Mouse (Mus musculus) c-Kit-positive CD71-positive TER-119-positive erythroid progenitor cells, embryonic 14.5 days (primary cell): ENCODE data around the gene Zfp335.
"Not testable (repeated sequence)": the region's sequence is repeated elsewhere in the genome, so short reads cannot be mapped to it uniquely, and the experiment has no call there.

Experiments
- DNase-seq: peaks from one replicate; pipeline ENCODE4 v3.0.0-alpha.2; 2013; ENCODE audit warnings: low spot score

Gene Zfp335

GRCm38 (mm10) chr2:164892696-164893216 lies 18.8 kb downstream of the Zfp335 start:
- no peak for DNase-seq

DNA sequence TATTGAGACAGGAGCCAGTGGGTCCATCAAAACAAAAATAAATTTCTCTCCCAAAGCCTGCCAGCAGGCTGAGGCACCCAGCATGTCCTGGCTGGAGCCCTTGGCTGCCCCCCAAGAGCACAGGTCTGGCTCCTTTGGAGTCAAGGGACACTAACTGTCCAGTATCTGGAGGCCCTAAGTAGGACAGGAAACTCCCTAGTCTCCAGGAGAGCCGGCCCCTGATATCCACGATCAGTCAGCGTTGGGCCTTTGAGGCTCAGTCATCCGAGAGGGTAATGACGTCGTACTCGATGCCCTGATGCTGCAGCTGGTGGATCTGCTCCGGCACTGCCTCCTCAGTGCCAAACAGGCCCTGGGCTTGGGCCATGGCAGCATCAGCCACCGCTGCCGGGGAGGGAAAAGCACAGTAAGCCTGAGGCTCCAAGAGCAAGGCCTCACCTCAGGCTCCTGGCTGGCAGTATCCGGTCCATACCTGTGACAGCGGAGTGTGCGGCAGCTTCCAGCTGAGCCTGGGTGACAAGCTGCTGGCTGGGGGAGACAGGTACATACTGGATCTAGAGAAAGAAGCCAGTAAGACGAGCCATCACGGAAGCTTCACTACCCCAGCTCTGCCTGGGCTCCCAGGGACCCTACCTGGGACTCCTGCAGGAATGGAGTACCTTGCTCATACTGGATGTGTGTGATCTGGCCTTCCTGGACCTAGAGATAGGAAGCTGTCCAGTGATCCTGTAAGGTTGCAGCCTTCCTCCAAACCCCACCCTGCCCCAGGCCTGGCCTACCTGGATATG lies 19.5 kb downstream of the Zfp335 start:
- DNase-seq = no peak

GRCm38 (mm10) chr2:164891056-164891834 lies 20.3 kb downstream of the Zfp335 start:
- no peak for DNase-seq

DNA sequence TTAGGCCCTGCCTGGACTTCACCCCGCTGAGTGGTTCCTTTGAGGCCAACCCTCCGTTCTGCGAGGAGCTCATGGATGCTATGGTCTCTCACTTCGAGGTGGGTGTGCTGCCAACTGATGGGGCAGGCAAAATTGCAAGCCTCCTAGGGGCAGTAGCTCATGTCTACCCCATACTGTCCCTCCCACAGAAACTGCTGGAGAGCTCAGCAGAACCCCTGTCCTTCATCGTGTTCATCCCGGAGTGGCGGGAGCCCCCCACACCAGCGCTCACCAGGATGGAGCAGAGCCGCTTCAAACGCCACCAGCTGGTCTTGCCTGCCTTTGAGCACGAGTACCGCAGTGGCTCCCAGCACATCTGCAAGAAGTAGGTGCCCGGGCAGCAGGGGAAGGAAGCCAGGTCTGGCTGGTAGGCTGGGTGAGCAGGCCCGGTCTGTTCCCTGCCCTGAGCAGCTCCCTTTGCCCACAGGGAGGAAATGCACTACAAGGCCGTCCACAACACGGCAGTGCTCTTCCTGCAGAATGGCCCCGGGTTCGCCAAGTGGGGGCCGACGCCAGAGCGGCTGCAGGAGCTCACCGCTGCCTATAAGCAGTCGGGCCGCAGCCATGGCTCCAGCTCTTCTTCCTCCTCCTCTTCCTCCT lies 21.0 kb downstream of the Zfp335 start:
- DNase-seq = no peak

DNA sequence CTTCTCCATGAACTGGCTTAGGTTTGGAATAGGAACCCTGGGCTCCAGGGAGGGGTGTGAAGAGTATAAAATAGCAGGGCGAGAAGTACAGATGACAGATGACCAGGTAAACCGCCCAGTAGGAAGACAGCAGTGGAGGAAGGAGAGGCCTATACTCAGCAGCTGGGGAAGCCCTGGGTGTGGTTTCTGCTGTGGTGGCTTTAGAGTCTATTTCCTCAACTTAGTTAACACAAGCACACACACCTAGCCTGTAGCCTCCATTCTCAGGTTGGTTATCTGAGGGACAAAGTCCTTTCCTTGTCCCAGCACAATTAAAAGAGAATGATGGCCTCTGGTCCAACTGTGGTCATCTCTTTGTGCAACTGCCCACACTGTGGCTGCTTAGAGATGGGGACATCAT lies 21.6 kb downstream of the Zfp335 start:
- DNase-seq = no peak

GRCm38 (mm10) chr2:164888996-164889395 lies 22.6 kb downstream of the Zfp335 start:
- DNase-seq = no peak

GRCm38 (mm10) chr2:164886617-164887016 lies 24.9 kb downstream of the Zfp335 start:
- DNase-seq = no peak

DNA sequence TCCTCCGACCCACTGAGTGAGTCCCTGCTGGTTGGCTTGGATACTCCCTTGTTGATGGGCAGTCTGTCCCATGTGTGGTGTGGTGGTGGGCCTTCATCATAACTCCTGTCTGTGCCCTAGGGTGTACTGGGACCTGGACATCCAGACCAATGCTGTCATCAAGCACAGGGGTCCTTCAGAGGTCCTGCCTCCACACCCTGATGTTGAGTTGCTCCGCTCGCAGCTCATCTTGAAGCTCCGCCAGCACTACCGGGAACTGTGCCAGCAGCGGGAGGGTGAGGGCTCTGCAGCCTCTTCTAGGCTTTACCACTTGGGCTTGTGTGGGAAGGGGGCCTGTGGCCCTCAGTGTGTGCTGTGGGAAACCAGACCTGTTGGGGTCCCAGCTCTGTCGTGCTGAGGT lies 25.8 kb downstream of the Zfp335 start:
- no peak for DNase-seq

GRCm38 (mm10) chr2:164882619-164883018 lies 28.9 kb downstream of the Zfp335 start:
- DNase-seq = no peak

DNA sequence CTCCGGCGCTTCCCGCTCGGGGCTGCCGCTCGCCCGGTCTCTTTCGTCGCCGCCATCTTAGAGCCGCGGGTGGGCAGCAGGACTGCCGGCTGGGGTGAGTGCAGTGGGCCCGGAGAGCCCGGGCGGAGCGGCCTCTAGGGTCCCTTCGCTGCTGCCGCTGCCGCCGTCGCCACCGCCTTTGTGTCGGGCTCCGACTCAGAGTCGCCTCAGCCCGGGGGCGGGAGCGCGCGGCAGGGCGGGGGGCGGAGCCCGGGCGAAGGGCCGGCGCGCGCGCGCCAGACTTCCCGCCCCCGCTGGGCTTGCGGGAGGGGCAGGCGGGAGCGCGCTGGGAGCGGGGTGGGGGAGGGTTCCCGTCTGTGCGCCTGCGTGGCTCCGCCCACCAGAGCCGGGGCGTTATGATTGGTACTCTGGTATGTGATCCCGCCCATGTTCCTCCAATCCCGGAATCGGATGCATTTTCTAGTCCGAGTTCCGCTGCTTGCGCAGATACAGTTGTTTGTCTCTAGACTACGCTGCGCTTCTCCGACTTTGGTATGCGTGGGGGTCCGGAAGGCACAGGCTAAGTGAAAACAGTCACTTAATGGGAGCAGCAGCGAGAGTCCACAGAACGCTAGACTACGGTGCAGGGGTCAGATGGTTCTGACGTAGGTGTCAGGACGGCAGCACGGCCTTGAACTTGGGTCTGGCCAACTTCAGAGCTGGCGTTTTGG lies 31.8 kb downstream of the Zfp335 start:
- DNase-seq = peak; percentile 96

GRCm38 (mm10) chr2:164879228-164879567 lies 32.4 kb downstream of the Zfp335 start, which contains the start of gene Pcif1:
Gene Pcif1, plus strand, starts transcription at chr2:164879304.
- peak; percentile 87 for DNase-seq

DNA sequence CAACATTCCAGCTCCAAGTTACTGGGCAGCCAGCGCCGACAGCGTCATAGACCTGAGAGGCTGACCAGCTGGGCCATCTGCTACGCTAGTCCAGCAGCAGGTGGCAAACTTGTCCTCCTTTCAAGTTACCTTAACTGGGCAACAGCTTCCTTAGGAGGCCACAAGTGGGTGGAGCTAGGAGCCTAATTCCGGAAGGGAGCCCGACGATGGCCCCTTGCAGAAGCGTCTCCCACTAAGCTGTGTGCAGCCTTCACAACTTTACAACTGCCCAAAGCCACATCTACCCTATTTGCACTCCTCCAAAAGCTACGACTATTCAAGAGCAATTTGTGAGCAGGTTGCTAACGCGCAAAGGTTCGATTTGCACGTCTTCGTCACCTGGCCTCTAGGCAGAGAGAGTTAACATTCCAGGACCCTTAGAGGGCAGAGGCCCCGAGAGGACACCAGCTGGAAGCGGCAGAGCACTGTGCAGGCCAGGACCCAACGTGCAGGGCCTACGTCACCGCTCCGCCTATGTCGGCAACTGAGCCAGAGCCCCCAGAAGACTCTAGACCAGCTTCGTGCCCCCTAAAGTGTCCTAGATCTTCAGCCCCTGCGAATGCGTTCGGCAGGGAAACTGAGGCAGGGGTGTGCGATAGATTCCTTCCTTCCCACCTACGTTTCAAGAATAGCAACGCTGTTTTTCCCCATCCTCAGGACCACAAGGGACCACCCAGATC lies 32.9 kb downstream of the Zfp335 start:
- peak; percentile 72 for DNase-seq

DNA sequence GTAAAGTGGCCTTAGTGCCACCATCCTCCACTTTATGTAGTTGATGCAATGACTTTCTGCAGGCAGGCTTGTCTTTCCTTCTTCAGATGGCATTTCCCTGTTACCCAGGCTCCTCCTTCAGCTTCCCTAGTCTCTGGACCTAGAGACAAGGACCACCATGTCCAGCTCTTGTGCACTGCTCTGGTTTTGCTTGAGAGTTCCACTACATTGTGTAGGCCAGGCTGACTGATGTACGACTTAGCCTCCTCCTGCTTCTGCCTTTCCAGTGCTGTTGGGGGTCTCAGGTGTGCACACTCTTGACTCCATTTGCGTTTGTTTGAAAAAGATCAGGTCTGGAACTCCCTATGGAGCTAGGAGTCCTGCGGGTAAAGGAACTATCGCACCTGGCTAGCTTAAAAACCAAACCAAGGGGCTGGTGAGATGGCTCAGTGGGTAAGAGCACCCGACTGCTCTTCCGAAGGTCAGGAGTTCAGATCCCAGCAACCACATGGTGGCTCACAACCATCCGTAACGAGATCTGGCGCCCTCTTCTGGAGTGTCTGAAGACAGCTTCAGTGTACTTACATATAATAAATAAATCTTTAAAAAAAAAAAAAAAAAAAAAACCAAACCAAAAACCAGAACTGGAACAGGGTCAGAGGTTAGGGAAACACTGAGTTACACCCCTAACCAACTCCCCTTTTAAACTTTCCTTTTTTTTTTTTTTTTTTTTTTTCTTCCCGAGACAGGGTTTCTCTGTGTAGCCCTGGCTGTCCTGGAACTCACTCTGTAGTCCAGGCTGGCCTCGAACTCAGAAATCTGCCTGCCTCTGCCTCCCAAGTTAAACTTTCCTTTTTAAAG lies 34.0 kb downstream of the Zfp335 start:
- DNase-seq = not testable (repeated sequence)

DNA sequence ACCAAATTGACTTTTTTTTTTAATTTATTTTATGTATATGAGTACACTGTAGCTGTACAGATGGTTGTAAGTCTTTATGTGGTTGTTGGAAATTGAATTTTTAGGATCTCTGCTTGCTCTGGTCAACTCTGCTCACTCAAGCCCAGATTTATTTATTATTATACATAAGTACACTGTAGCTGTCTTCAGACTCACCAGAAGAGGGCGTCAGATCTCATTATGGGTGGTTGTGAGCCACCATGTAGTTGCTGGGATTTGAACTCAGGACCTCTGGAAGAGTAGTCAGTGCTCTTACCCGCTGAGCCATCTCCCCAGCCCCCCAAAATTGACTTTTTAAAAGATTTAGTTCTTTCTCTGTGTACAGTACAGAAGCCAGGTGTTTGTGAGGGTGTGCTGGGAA lies 35.9 kb downstream of the Zfp335 start:
- not testable (repeated sequence) for DNase-seq

DNA sequence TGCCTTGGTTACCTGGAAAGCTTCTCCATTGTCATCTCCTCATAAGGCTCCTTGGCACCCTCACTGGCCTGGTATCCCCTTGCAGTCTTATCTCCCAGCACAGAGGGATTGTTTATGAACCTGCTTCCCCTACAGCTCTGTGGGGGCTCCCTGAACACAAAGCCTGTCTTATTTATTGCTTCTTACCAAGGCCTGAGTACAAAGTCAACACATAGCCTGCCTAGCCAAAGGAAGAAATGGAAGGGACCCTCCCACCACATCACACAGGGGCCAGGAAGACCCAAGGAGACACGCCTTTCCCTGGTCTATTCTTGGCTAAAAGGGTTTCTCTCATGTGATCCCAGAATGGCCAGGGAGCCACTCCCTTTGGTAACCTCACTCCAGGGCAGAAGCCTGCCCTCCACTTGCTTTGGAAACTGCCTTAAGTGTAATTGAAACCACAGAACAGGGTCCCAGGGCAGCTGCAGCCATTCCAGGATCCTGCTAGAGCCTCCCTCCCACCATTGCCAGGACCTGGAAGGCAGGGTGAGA lies 37.3 kb downstream of the Zfp335 start:
- DNase-seq = no peak

DNA sequence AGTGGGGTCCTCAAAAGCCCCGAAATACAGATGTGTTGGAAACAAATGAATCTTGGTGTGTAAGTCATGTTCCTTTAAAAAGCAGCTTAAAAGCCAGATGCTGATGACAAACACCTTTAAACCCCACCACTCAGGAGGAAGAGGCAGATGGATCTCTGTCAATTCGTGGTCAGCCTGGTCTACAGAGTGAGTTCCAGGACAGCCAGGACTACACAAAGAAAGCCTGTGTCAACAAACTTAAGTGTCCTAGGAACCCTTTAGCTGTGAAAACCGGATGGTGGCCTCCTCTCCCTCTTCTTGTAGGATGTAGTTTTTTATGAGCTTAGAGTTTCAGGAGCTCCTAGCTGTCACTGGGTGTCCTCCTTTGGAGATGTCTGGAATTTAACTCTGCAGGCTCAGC lies 37.9 kb downstream of the Zfp335 start:
- no peak for DNase-seq

GRCm38 (mm10) chr2:164871602-164872303 lies 39.8 kb downstream of the Zfp335 start:
- no peak for DNase-seq

DNA sequence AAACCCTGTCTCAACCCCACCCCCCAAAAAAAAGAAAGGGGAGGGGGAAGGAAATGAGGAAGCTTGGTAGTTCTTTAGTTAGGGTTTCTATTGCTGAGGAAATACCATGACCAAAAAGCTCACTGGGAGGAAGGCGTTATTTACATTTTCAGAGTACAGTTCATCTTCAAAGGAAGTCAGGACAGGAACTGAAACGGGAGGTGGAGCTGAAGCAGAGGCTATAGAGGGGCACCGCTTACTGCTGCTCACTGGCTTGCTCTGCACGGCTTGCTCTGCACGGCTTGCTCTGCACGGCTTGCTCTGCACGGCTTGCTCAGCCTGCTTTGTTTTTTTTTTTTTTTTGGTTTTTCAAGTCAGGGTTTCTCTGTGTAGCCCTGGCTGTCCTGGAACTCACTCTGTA lies 43.1 kb downstream of the Zfp335 start:
- DNase-seq = no peak

DNA sequence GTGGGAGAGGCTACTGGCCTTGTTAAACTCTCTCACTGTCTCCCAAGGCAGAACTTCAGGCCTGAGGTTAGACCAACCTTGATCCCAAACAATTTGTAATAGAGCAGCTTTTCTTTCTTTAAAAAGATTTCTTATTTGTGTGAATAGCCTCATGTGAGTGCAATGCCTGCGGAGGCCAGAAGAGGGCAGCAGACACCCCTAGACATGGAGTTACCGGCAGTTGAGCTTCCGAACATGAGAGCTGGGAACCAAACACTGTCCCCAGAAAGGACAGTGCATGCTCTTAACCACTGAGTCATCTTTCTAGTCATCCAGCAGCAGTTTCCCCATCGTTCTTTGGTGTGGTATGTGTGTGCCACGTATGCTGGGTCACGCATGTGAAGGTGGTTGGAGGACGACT lies 44.0 kb downstream of the Zfp335 start:
- DNase-seq = no peak
